Mouse (Mus musculus) layer of hippocampus, postnatal 10 days (tissue): ENCODE results near the gene Spry1. TPM values are rescaled to one million over a fixed set of nuclear protein-coding genes. Genes with fewer than 3 reads are reported as not detected.

Source experiments
- DNase-seq, 2 experiments: peaks; one replicate each; pipeline ENCODE4 v3.0.0; 2021; ENCODE audit warnings: low spot score in 2 of 2
- total RNA-seq, 2 experiments: library from RNA; stranded (reverse); gene quantifications; 2 replicates each; pipeline ENCODE4 v1.2.3; 2021

The Spry1 gene
- total RNA-seq, 2 experiments from 2014 or later = 17.1 to 18.2 TPM

GRCm38 (mm10) chr3:37640810-37641209 is 1.1 kb downstream of the Spry1 start:
- DNase-seq = peak; percentile 71 to 84

DNA sequence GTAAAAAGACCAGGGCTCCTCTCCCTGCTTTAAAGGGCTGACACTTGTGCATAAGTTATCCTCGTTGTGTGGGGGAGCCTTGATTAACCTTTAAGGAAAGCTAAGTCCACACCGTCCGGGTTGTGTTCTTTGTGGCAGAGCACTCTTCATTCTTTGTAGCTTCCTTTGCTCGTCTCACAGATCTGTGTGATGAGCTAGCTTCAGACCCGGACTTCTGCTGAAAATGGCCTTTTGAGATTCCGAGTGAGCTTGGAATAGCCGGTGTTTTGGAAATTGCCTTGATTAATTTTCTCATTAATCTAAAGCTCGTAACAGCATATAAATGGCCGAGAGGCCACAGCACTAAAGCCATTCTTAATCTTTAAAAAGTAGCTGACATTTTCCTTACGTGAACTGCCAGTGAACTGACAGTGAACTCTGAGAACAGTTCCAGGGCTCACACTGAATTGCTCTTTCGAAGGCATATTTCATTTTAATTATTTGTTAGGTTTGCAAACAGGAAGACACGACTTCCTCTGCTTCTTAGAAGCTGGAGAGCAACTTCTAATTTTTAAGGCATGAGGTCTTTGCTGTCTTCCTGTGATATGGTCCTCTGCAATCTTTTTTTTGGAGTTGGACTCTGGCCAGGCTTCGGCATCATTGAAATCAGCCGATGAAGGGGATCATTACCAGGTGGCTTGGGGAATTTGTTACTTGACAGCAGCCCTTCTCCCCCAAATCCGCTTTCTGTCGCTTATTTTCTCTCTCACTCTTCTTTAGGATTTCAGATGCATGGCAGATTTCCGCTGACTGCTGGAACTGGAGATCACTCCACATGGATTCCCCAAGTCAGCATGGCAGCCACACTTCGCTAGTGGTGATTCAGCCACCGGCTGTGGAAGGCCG is 2.3 kb downstream of the Spry1 start:
- peak in 1 of 2 experiments; percentile 23 for DNase-seq

- peak in 1 of 2 experiments; percentile 28 for DNase-seq
Observed at GRCm38 (mm10) chr3:37642681-37643214, 3.0 kb downstream of the Spry1 start.

DNA sequence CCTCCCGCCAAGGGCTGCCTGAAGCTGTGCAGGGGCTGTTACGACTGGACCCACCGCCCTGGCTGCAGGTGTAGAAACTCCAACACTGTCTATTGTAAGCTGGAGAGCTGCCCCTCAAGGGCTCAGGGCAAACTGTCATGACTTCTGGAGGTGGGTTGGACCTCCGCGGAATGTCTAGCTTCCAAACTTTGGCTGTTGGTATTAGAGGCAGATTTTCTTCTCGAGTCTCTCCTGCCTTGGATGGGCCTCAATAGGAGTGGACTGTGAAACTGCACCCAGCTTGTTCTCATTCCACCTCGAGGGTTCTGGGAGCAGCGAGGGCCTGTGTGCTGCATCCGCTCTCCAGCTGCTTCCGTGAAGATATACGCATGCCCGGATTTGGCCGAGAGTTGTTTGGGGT is 3.7 kb downstream of the Spry1 start:
- no peak for DNase-seq

GRCm38 (mm10) chr3:37643903-37644302 is 4.2 kb downstream of the Spry1 start:
- no peak for DNase-seq

DNA sequence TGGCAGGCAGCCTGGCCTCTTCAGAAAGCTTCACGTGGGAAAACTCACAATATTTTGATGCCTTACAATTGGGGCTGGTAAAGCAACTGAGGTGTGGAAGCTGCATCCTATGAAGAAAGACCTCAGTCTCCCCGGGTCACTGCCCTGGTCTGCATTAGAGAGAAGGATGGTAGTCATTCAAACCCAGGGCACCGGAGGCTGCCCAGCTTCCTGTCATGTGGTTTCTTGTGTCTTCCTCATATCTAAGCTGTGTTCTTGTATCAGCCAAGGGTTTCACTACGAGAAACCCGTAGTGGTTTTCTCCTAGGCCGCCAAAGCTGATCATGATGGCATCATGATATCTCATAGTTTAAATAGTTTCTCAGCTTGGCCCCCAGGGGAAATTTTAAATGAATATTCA is 5.3 kb downstream of the Spry1 start:
- DNase-seq = no peak

DNA sequence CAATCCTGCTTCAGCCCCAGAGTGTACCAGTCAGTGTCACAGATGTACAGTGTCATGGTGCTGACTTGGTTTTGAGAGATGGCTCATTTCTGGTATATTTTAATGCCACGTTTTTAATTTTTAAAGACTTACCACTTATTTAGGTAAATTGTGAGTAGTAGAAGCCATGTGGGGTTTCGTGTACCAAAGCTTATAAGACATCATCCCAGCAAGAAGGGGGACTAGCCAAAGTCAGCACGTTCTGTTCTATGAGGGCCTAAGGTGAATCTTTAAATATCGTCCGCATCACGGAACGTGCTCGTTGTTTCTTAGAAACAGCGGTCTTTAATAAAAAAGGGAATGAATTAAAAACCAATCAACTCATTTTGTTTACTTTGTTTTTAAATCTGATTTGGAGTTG is 6.5 kb downstream of the Spry1 start:
- DNase-seq = no peak

DNA sequence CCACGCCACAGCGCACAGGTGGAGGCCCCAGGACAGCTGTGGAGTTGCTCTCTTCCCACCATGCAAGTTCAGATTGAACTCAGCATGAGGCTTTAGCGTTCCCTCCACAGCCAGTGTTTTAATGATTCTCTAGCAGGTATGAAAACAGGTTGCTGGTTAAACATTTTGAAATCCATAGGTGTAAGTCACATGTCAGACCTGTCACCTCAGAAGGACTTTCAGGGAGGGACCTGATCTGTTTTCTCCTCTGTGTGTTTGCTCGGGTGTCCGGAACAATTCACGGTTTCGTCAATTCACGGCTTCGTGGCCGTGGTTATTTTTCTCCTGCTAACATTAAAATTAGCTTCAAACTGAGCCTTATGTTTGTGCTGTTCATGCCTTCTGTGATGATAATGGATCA is 7.5 kb downstream of the Spry1 start:
- no peak for DNase-seq

DNA sequence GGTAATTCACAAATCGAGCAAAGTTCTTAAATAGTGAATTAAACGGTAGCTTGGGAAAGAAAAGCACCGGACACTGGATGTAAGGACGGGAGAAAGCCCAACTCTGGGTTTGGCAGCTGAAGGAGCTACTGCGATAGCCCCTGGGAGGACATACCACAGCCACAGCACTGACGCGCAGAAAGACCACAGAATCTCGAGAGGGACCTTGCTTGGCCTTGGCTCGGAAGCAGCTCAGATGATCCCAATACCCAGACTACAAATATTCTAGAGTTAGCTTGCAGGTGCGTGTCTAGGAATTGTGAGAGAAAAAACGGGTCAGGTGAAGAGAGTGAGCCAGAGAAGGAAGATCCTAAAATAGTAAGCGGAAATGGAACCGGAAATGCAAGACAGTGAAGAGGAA is 8.5 kb downstream of the Spry1 start:
- no peak for DNase-seq

- no peak for DNase-seq
Observed at GRCm38 (mm10) chr3:37649281-37649680, 9.5 kb downstream of the Spry1 start.

DNA sequence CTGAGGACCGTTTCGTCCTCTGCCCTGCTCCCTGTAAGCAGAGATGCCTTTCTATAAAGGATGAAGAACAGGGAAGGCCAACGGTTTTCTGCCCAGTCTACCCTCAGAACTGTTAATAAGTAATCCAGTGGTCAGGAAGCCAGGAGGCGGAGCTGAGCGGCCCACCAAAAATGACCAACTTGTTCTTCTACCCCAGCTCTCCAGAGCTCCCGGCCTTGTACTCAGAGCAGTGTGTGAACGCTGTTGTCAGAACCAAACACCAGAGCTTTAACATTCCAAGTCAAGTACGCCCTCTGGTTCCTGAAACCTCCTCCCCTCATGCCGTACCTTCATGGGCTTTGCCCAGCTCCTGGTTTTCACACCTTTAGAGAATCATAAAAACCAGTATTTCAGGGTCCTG is 12.8 kb downstream of the Spry1 start:
- DNase-seq = no peak

GRCm38 (mm10) chr3:37653935-37654729 is 14.4 kb downstream of the Spry1 start:
- peak in 1 of 2 experiments; percentile 35 for DNase-seq

DNA sequence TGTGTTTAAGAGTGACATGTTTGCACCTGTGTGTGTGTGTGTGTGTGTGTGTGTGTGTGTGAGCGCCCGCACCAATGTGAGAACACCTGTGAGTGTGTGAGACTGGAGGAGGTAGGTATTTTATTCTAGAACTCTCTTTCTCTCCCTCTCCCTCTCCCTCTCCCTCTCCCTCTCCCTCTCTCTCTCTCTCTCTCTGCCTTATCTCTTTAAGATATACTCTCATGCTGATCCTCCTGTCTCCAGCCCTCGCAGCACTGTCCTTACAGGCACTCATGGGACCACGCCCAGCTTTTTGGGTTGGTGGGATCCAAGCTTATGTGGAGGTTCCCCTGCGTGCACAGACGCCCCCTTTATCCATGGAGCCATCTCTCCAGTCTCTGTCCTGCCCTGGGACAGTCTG is 15.0 kb downstream of the Spry1 start:
- no peak for DNase-seq

DNA sequence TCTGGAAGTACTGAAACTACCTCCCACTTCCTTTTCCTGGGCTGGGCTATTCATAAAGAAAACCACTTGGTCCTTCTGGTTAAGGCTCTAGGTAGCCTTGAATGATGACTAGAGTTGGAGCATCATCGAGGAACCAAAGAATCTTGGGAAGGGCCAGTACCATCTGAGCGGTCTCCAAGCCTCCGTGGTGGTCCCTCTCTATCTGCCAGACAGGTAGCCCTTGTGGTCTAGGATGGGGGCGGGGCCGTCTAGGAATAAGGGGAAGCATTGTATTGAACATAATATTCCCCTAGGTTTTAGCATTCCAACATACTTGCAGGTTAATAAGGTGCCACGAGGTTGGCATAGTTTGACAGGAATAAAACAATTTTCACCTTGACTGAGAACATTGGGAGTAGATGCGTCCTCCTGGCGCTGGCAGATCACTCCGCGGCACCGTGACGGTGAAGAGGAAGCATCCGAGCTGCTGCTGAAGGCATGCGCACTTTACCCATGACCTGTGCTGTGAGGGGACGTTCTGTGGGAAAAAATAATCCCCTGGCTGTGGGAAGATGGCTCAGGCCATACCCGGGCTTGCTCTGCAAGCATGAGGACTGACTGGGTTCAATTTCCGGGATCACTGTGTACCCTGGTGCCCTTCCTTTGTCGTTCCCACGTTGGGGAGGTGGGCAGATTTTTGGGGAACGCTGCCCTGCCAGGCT is 16.3 kb downstream of the Spry1 start:
- peak in 1 of 2 experiments; percentile 39 for DNase-seq

DNA sequence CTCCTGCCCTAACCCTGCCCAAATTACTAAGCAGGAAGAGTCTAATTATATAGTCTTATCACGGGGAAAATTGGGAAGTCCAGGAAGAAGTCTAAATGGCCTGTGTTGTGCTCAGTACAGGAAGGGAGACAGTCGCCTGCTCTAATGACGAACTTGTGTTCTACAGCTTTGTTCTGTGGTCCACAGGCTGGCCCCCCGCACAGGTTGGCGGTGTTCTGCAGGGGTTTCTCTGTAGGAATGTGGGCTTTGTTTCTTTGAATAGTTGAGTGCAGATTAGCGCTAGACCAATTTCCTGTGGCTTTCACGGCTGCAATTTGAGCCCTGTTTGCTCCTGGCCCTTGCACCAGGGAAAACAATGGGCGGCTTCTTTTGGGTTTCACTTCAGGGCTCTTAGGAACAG is 17.3 kb downstream of the Spry1 start:
- DNase-seq = no peak

DNA sequence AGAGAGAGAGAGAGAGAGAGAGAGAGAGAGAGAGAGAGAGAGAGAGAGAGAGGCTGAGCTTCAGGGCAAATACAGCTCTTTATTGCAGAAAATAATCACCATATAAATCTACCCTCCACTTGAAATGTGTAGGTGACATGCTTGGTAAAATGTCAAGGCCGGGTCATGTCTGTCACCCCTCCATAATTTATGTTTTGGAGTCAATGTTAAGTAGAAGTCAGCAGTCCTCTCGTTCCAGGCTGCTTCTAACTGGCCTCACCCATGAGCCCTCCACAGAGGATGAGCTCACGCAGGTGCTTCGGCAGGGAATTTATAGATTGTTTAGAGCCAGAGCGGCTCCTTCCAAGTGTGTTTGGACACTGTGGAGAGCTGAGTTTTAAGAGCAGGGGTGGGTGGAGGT is 18.4 kb downstream of the Spry1 start:
- no peak for DNase-seq

- no peak for DNase-seq
Observed at GRCm38 (mm10) chr3:37659621-37660020, 19.9 kb downstream of the Spry1 start.

DNA sequence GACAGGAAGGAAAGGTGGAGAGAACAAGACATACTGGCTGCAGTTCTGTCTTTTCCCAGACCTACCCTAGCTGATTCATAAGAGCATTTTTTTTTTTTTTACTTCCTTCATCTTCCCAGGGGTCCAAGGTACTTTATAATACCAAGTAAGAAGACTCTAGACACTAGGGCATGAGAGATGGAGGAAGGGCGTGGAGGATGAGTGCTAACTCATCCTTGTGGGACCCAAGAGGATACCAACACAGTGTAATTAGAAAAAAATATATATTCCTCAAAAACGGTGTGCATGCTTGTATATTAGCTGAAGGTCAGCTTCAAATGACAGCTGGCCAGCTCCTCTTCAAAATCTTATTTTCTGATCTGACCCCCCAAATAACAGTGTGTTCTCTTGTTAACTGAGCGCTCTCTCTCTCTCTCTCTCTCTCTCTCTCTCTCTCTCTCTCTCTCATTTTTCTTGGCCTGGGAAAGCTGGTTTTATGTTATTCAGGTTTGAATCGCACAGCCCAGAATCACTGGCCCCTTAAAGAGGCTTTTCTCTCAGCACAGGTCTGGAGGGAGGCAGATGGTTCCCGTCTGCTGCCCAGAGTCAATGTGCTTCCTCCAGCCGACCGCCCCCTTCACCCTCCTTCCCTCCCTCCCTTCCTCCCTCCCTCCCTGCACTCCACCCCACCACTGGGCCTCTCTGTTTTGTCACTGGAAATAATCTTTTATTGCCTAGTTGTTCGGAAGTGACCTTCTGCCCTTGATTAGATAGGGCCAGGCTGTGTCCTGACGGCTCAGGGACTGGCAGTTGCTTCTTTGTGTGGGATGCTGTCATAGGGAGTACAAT is 26.8 kb downstream of the Spry1 start:
- DNase-seq = no peak

- DNase-seq = no peak
Observed at GRCm38 (mm10) chr3:37667119-37667467, 27.3 kb downstream of the Spry1 start.

GRCm38 (mm10) chr3:37667736-37668135 is 28.0 kb downstream of the Spry1 start:
- no peak for DNase-seq

DNA sequence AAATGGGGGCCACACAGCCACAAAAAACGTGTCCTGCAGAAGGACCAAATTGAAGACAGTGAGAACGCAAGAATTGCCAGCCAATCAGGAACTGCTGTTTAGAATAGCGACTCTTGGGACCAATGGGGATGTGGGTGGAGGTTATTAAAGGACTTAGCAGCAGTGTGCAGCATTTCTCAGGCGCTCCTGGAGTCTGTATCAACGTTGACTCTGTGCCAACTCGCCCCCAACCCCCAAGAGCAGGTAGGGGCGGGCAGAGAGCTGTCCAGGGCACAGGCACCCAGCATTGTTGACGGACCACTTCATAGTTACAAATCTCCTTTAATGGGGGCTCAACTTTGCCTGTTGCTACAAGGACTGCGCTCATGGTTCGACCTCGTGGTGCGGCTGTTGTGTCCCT is 28.9 kb downstream of the Spry1 start:
- DNase-seq = no peak
